Comparison of ENCODE assay signal across 29 mouse cellular contexts in the genomic region with DNA sequence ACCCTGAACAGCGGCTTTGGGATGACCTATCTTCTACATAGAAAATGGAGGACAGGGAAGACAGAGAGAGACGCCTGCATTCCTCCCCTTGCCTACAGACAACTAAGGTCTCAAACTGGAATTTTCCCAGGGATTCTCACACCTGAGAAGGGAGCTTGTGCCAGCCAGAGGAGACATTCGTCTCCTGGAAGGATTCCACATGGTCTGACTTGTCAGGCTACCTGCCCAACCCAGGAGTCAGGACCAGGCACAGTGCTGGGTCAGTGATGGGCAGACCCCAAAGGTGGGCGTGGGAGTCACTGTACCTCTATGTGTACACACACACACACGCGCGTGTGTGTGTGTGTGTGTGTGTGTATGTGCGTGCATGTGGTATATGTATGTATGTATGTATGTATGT. TPM values are rescaled to one million over a fixed set of nuclear protein-coding genes. Genes with fewer than 3 reads are reported as not detected.
A peak's percentile ranks its signal among the peaks of the same experiment; 100 is the strongest.
DNase-seq lines count a peak whose midpoint lies in the region; ATAC-seq lines count a peak whose summit lies in the region.
"Had no signal": no experiment of that assay in that cellular context is flagged by ENCODE, and none has a peak within 500 bp of the region (broad histone marks: within the 10 kb centered on the region; RNA-seq: fewer than 3 reads in every experiment).

No protein-coding gene starts in this region.

- H3K9me3 ChIP-seq in forebrain, embryonic 16.5 days (ENCODE audit: control insufficient read depth, low read length) = no peaks in the 10 kb centered on the region
- H3K9me3 ChIP-seq: embryonic facial prominence, embryonic 10.5 days; embryonic facial prominence, embryonic 15.5 days; forebrain, embryonic 12.5 days; heart, embryonic 13.5 days; hindbrain, embryonic 10.5 days; hindbrain, embryonic 15.5 days; kidney, embryonic 15.5 days had no signal

- no peak for ATAC-seq in forebrain, embryonic 16.5 days
- ATAC-seq: activated CD4-positive, CD25-positive, alpha-beta regulatory T cell, adult 4 months; inflammation-experienced regulatory T-cells, adult 6 months; midbrain, embryonic 16.5 days had no signal

- peaks cover 5% of the 10 kb centered on the region; the same call in 1 of the 2 replicates for H3K36me3 ChIP-seq in forebrain, embryonic 16.5 days (ENCODE audit: control insufficient read depth, insufficient read depth)

- 93% methylated on average over 8 of the region's 8 CpGs for WGBS in forebrain, embryonic 16.5 days

- no peaks in the 10 kb centered on the region for H3K27me3 ChIP-seq in forebrain, embryonic 16.5 days (replicated peaks; ENCODE audit: control insufficient read depth, insufficient read depth, low read length)
- H3K27me3 ChIP-seq: embryonic facial prominence, embryonic 15.5 days; forebrain, embryonic 12.5 days; heart, embryonic 13.5 days; hindbrain, embryonic 15.5 days; kidney, embryonic 15.5 days had no signal

- H3K9ac ChIP-seq in forebrain, embryonic 16.5 days (replicated peaks; ENCODE audit: low read depth, low read length) = no peak overlapping the region
- H3K9ac ChIP-seq: embryonic facial prominence, embryonic 15.5 days; forebrain, embryonic 12.5 days; heart, embryonic 13.5 days; hindbrain, embryonic 15.5 days; kidney, embryonic 15.5 days; liver, embryonic 14.5 days had no signal

- H3K27ac ChIP-seq in forebrain, embryonic 16.5 days (ENCODE audit: low read length) = no peak overlapping the region
- H3K27ac ChIP-seq: embryonic facial prominence, embryonic 10.5 days; embryonic facial prominence, embryonic 15.5 days; forebrain, embryonic 12.5 days; hindbrain, embryonic 10.5 days; hindbrain, embryonic 15.5 days; liver, embryonic 14.5 days had no signal

- no peaks in the 10 kb centered on the region for H3K4me1 ChIP-seq in forebrain, embryonic 16.5 days (replicated peaks; ENCODE audit: control insufficient read depth, insufficient read depth, low read length)
- H3K4me1 ChIP-seq: forebrain, embryonic 12.5 days had no signal

- intact Hi-C loops in gastrocnemius, postnatal 14 days (cut with DNase I; ENCODE audit: low total_unique reads) = no loop called here

- H3K4me2 ChIP-seq in forebrain, embryonic 16.5 days (ENCODE audit: low read length) = no peak overlapping the region
- H3K4me2 ChIP-seq: embryonic facial prominence, embryonic 15.5 days; forebrain, embryonic 12.5 days; heart, embryonic 13.5 days; hindbrain, embryonic 15.5 days; kidney, embryonic 15.5 days; midbrain, embryonic 11.5 days had no signal

- no peak overlapping the region for H3K4me3 ChIP-seq in forebrain, embryonic 16.5 days (replicated peaks; ENCODE audit: low read length)
- H3K4me3 ChIP-seq: embryonic facial prominence, embryonic 10.5 days; embryonic facial prominence, embryonic 15.5 days; forebrain, embryonic 12.5 days; heart, embryonic 13.5 days; hindbrain, embryonic 10.5 days; hindbrain, embryonic 15.5 days; kidney, embryonic 15.5 days had no signal

- peak; percentile 6 for DNase-seq in gastrocnemius, postnatal 14 days
- no peak for DNase-seq in gastrocnemius, adult 18-20 months (ENCODE audit: low spot score)
- peak; percentile 0 for DNase-seq in lung, postnatal 10 days
- DNase-seq in lung, postnatal 25 days (ENCODE audit: low spot score) = no peak
- DNase-seq in thymus, postnatal 4 days = peak; percentile 9
- no peak for DNase-seq in thymus, postnatal 14 days
- DNase-seq in cerebellum, postnatal 25 days = peak; percentile 3 to 9
- DNase-seq: adrenal gland, adult 2 months; adrenal gland, postnatal 36 days; heart, postnatal 10 days; liver; lung, adult 2 months; lung, postnatal 14 days; thymus, adult 2 months had no signal

RNA-seq across cellular contexts. Expression of a gene that starts 3.4 kb away (rescaled TPM):
- 10 to 100 TPM; 11.0 to 11.9 TPM for total RNA-seq in gastrocnemius, postnatal 14 days (2021)
- total RNA-seq in gastrocnemius, adult 18-20 months (2021) = 10 to 100 TPM; 15.8 to 17.1 TPM
- 2.7 and 2.8 TPM in 2 replicates for polyA plus RNA-seq in forebrain, embryonic 16.5 days (2015; fragmentation: Nextera tagmentation; extraction: Ambion mirVana)

RNA-seq across cellular contexts. Expression of a gene that starts 13.6 kb away (rescaled TPM):
- total RNA-seq in gastrocnemius, postnatal 14 days (2021) = 10 to 100 TPM; 11.0 to 11.7 TPM
- total RNA-seq in gastrocnemius, adult 18-20 months (2021) = 10 to 100 TPM; 10.7 to 11.9 TPM
- 26.0 and 27.3 TPM in 2 replicates for polyA plus RNA-seq in forebrain, embryonic 16.5 days (2015; fragmentation: Nextera tagmentation; extraction: Ambion mirVana)

RNA-seq across cellular contexts. Expression of a gene that starts 22.7 kb away (rescaled TPM):
- total RNA-seq in gastrocnemius, postnatal 14 days (2021) = 10 to 100 TPM; 26.4 to 30.2 TPM
- total RNA-seq in gastrocnemius, adult 18-20 months (2021) = 1 to 10 TPM; 6.6 to 6.9 TPM
- polyA plus RNA-seq in forebrain, embryonic 16.5 days (2015; fragmentation: Nextera tagmentation; extraction: Ambion mirVana) = 3.2 and 3.3 TPM in 2 replicates
- total RNA-seq: megakaryocyte, adult 5-6 weeks; neutrophil, adult 5-6 weeks had no signal
- polyA plus RNA-seq: activated CD4-positive, CD25-positive, alpha-beta regulatory T cell, adult 4 months; inflammation-experienced regulatory T-cells, adult 6 months had no signal

RNA-seq across cellular contexts. Expression of a gene that starts 49.8 kb away (rescaled TPM):
- total RNA-seq in gastrocnemius, postnatal 14 days (2021) = 100 to 1,000 TPM; 119 to 133 TPM
- 10 to 100 TPM; 65.4 to 89.1 TPM for total RNA-seq in gastrocnemius, adult 18-20 months (2021)
- polyA plus RNA-seq in forebrain, embryonic 16.5 days (2015; fragmentation: Nextera tagmentation; extraction: Ambion mirVana) = 79.8 and 79.9 TPM in 2 replicates

Comparison
In these comparisons a context has a peak if more than half of its experiments do, and no peak if none do; other contexts are left out.
1. DNase-seq: peak in gastrocnemius, postnatal 14 days (single experiment), lung, postnatal 10 days (single experiment), thymus, postnatal 4 days (single experiment) and cerebellum, postnatal 25 days (2 of 2); none in gastrocnemius, adult 18-20 months (single experiment), lung, postnatal 25 days (single experiment) and thymus, postnatal 14 days (single experiment).